Mouse (Mus musculus) ES-E14 (cell line): ENCODE measurements around the gene Hypk.
"Not testable (repeated sequence)": the region's sequence is repeated elsewhere in the genome, so short reads cannot be mapped to it uniquely, and the experiment has no call there.

Experiments
- CHD2 ChIP-seq: IDR thresholded peaks from 2 replicates; pipeline ENCODE4 v1.6.1; 2014; ENCODE audit warnings: mild to moderate bottlenecking, low read depth, low read length, inconsistent platforms
- HCFC1 ChIP-seq: IDR thresholded peaks from 2 replicates; pipeline ENCODE4 v1.6.1; 2012; ENCODE audit warnings: low read length, inconsistent platforms, borderline replicate concordance; ENCODE audit not compliant: insufficient read depth
- MAFK ChIP-seq: IDR thresholded peaks from 2 replicates; pipeline ENCODE4 v1.6.1; 2014; ENCODE audit warnings: mild to moderate bottlenecking, low read depth, low read length, inconsistent platforms; ENCODE audit not compliant: insufficient read depth
- ZC3H11A ChIP-seq: IDR thresholded peaks from 2 replicates; pipeline ENCODE4 v1.6.1; 2012; ENCODE audit warnings: low read depth, mild to moderate bottlenecking, inconsistent platforms, low read length, borderline replicate concordance

DNA sequence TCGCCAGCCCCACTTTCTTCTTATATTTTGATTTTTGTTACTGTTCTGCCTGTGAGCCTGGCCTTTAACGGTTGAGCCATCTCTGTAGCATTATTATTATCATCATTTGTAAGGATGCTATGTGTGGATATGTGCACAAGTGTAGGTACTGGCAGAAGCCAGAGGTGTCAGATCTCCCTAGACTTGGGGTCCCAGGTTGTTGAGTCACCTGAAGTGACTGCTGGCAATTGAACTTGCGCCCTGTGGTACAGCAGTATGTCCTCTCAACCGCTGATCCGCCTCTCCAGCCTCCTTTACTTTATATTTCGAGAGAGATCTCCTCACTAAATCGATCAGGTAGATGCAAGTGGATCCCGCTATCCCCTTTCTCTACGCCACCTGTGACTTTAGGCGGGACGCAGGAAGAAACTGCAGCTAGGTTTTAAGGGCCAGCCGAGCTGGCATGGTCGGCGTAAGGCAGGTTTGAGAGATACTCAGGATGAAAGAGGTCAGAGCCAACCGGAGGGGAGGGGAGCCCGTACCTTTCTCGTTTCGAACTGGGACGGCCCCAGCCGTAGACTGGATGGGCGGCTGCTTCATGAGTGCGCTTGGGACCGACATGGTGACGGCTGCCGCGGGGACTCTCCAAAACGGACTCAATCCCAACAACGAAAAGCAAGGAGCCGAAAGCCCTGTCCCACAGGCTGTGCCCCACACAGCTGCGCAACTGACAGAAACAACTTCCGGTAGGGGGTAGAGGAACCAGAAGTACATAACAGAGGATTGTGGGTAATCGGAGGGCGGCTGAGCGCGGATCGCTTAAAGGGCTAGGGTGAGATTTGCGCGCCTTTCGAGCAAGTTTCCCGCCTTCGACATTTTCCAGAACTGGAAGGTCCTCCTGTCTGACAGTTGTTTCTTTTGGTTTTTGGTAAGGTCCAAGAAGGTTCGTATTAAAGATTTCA is 53.1 kb downstream of the Hypk start, which contains the start of the genes Mfap1a and Wdr76:
- TF ChIP-seq HCFC1: peak; percentile 68; the same call in 1 of the 2 replicates
- TF ChIP-seq ZC3H11A, MAFK, CHD2: not testable (repeated sequence)
